27 mouse cellular contexts compared by ENCODE assay signal in genomic region chr9:62130746-62131145, GRCm38 (mm10). TPM values are rescaled to one million over a fixed set of nuclear protein-coding genes. Genes with fewer than 3 reads are reported as not detected.
A peak's percentile ranks its signal among the peaks of the same experiment; 100 is the strongest.
DNase-seq lines count a peak whose midpoint lies in the region; ATAC-seq and TF ChIP-seq lines count a peak whose summit lies in the region.
"Had no signal": no experiment of that assay in that cellular context is flagged by ENCODE, and none has a peak within 500 bp of the region (broad histone marks: within the 10 kb centered on the region; RNA-seq: fewer than 3 reads in every experiment).

No protein-coding gene starts in this region.

- H3K4me1 ChIP-seq in intestine, postnatal 0 days (replicated peaks; ENCODE audit: control insufficient read depth, insufficient read depth, low read length), result no peaks in the 10 kb centered on the region
- no peaks in the 10 kb centered on the region for H3K4me1 ChIP-seq in heart, adult 2 months (ENCODE audit: control insufficient read depth, insufficient read depth, low read length)
- H3K4me1 ChIP-seq: forebrain, embryonic 13.5 days; heart, embryonic 12.5 days; hindbrain, embryonic 13.5 days; liver, embryonic 12.5 days had no signal

- WGBS in intestine, postnatal 0 days, result 88% methylated on average over 5 of the region's 5 CpGs
- 75% methylated on average over 5 of the region's 5 CpGs for WGBS in heart, adult 2 months

- H3K27me3 ChIP-seq in intestine, postnatal 0 days (replicated peaks; ENCODE audit: control insufficient read depth, insufficient read depth, low read length), result no peaks in the 10 kb centered on the region
- H3K27me3 ChIP-seq in heart, adult 2 months (ENCODE audit: control insufficient read depth, insufficient read depth, low read length), result no peaks in the 10 kb centered on the region
- H3K27me3 ChIP-seq: forebrain, embryonic 13.5 days; kidney, embryonic 15.5 days; limb, embryonic 12.5 days had no signal

- no peaks in the 10 kb centered on the region for H3K36me3 ChIP-seq in intestine, postnatal 0 days (ENCODE audit: control insufficient read depth, insufficient read depth)
- no peaks in the 10 kb centered on the region for H3K36me3 ChIP-seq in heart, adult 2 months (ENCODE audit: control insufficient read depth, insufficient read depth, low read length)
- H3K36me3 ChIP-seq: heart, embryonic 12.5 days; hindbrain, embryonic 13.5 days; kidney, embryonic 15.5 days; limb, embryonic 12.5 days; liver, embryonic 12.5 days had no signal

- TF ChIP-seq EP300 in heart, adult 2 months (IDR thresholded peaks at IDR 0.05; ENCODE audit: insufficient read depth, low read depth, low read length), result no peak

- no peak for TF ChIP-seq CTCF in intestine, postnatal 0 days (IDR thresholded peaks at IDR 0.05; ENCODE audit: low read depth)
- TF ChIP-seq CTCF in heart, adult 2 months (IDR thresholded peaks at IDR 0.05), result no peak

- no peak overlapping the region for H3K4me2 ChIP-seq in intestine, postnatal 0 days (replicated peaks; ENCODE audit: low read depth)
- H3K4me2 ChIP-seq: forebrain, embryonic 13.5 days; heart, embryonic 12.5 days; hindbrain, embryonic 13.5 days; kidney, embryonic 15.5 days; limb, embryonic 12.5 days; liver, embryonic 12.5 days; midbrain, embryonic 11.5 days had no signal

- H3K9me3 ChIP-seq in intestine, postnatal 0 days (ENCODE audit: control insufficient read depth), result no peaks in the 10 kb centered on the region
- H3K9me3 ChIP-seq: forebrain, embryonic 13.5 days; heart, embryonic 12.5 days; hindbrain, embryonic 13.5 days; kidney, embryonic 15.5 days; limb, embryonic 12.5 days; liver, embryonic 12.5 days had no signal

- H3K4me3 ChIP-seq in intestine, postnatal 0 days (ENCODE audit: low read depth, low read length), result no peak overlapping the region
- no peak overlapping the region for H3K4me3 ChIP-seq in heart, adult 2 months
- H3K4me3 ChIP-seq: forebrain, embryonic 13.5 days; heart, embryonic 12.5 days; hindbrain, embryonic 13.5 days; kidney, embryonic 15.5 days; left cerebral cortex, adult 2 months; limb, embryonic 12.5 days; liver, embryonic 12.5 days had no signal

- no peak for TF ChIP-seq POLR2A in heart, adult 2 months (IDR thresholded peaks at IDR 0.05; ENCODE audit: insufficient read depth, low read depth, low read length)

- H3K79me2 ChIP-seq in heart, adult 2 months (replicated peaks; ENCODE audit: control insufficient read depth, insufficient read depth, low read length), result no peaks in the 10 kb centered on the region

- intact Hi-C loops in gastrocnemius, postnatal 14 days (cut with DNase I; ENCODE audit: low total_unique reads), result no loop called here
- intact Hi-C loops in heart, adult 2 months (cut with DNase I), result no loop called here

- ATAC-seq in intestine, postnatal 0 days, result no peak
- ATAC-seq: activated CD4-positive, CD25-positive, alpha-beta regulatory T cell, adult 4 months; forebrain, embryonic 13.5 days; intestine, embryonic 16.5 days; liver, embryonic 12.5 days; liver, postnatal 0 days; midbrain, embryonic 16.5 days had no signal

- DNase-seq in gastrocnemius, postnatal 14 days, result peak; percentile 26
- no peak for DNase-seq in gastrocnemius, postnatal 10 days
- peak; percentile 78 for DNase-seq in adrenal gland, adult 8-10 months
- DNase-seq in adrenal gland, postnatal 25 days, result peak; percentile 49
- no peak for DNase-seq in heart, adult 2 months
- DNase-seq: B cell, adult 2 months; cerebellum, adult 18-20 months; cerebellum, postnatal 14 days; heart, adult 18-20 months; heart, postnatal 4 days; kidney, postnatal 25 days; liver, postnatal 0 days; lung, postnatal 36 days; thymus, adult 2 months; thymus, postnatal 36 days had no signal

- H3K27ac ChIP-seq in intestine, postnatal 0 days (ENCODE audit: low read depth, low read length), result no peak overlapping the region
- H3K27ac ChIP-seq in heart, adult 2 months, result no peak overlapping the region
- H3K27ac ChIP-seq: forebrain, embryonic 13.5 days; hindbrain, embryonic 13.5 days; kidney, embryonic 15.5 days; left cerebral cortex, adult 2 months; limb, embryonic 12.5 days; liver, embryonic 12.5 days had no signal

- no peak overlapping the region for H3K9ac ChIP-seq in intestine, postnatal 0 days (ENCODE audit: low read depth, low read length)
- H3K9ac ChIP-seq in heart, adult 2 months (ENCODE audit: low read depth, low read length), result no peak overlapping the region
- H3K9ac ChIP-seq: forebrain, embryonic 13.5 days; heart, embryonic 12.5 days; hindbrain, embryonic 13.5 days; kidney, embryonic 15.5 days; limb, embryonic 12.5 days; liver, embryonic 12.5 days; liver, postnatal 0 days had no signal

RNA-seq across cellular contexts. Expression of gene Glce, which starts 8.3 kb away (rescaled TPM):
- total RNA-seq in gastrocnemius, postnatal 14 days (2021), result 10 to 100 TPM; 12.8 to 13.2 TPM
- total RNA-seq in gastrocnemius, postnatal 10 days (2021), result 10 to 100 TPM; 15.3 to 18.3 TPM
- 10 to 100 TPM; 34.0 to 41.7 (median 36.6) TPM for total RNA-seq in adrenal gland, adult 8-10 months (2022)
- total RNA-seq in adrenal gland, postnatal 25 days (2021), result 39.3 and 44.8 TPM in 2 replicates
- 8.1 and 10.9 TPM in 2 replicates for polyA plus RNA-seq in intestine, postnatal 0 days (2015; fragmentation: Nextera tagmentation; extraction: Ambion mirVana)
- 10 to 100 TPM; 11.7 to 11.9 TPM for total RNA-seq in heart, adult 2 months (2021)
- polyA plus RNA-seq in heart, adult 2 months (2012; rRNA removed), result 3.2 and 7.0 TPM in 2 replicates

Comparison
In these comparisons a context has a peak if more than half of its experiments do, and no peak if none do; other contexts are left out.
1. DNase-seq: peak in gastrocnemius, postnatal 14 days (single experiment), adrenal gland, adult 8-10 months (single experiment) and adrenal gland, postnatal 25 days (single experiment); none in gastrocnemius, postnatal 10 days (single experiment) and heart, adult 2 months (0 of 2).